Mouse (Mus musculus): ENCODE measurements around the gene Olfr222.
"Not testable (repeated sequence)": the region's sequence is repeated elsewhere in the genome, so short reads cannot be mapped to it uniquely, and the experiment has no call there.

Olfr222 gene

GRCm38 (mm10) chr11:59576135-59576534 lies at the start of gene Olfr222:
Olfr222 (minus strand) TSS chr11:59576235.
- DNase-seq = not testable (repeated sequence)

- DNase-seq = peak; percentile 53
Measured at GRCm38 (mm10) chr11:59624017-59624630, 48.1 kb upstream of the Olfr222 start.

GRCm38 (mm10) chr11:59622214-59622613 lies 46.2 kb upstream of the Olfr222 start:
- DNase-seq = no peak

GRCm38 (mm10) chr11:59616986-59617385 lies 41.0 kb upstream of the Olfr222 start:
- DNase-seq = not testable (repeated sequence)

- peak; percentile 16 for DNase-seq
Measured at GRCm38 (mm10) chr11:59614120-59614519, 38.1 kb upstream of the Olfr222 start.

GRCm38 (mm10) chr11:59611646-59612045 lies 35.6 kb upstream of the Olfr222 start:
- no peak for DNase-seq

GRCm38 (mm10) chr11:59602287-59602686 lies 26.3 kb upstream of the Olfr222 start:
- DNase-seq = no peak

- DNase-seq = no peak
Measured at GRCm38 (mm10) chr11:59600872-59601271, 24.8 kb upstream of the Olfr222 start.

GRCm38 (mm10) chr11:59599211-59599610 lies 23.2 kb upstream of the Olfr222 start:
- no peak for DNase-seq

GRCm38 (mm10) chr11:59596950-59597349 lies 20.9 kb upstream of the Olfr222 start:
- DNase-seq = no peak

GRCm38 (mm10) chr11:59596091-59596490 lies 20.1 kb upstream of the Olfr222 start:
- DNase-seq = no peak

- no peak for DNase-seq
Measured at GRCm38 (mm10) chr11:59593189-59593588, 17.2 kb upstream of the Olfr222 start, which contains the start of gene Olfr223. Olfr223 (minus strand) TSS chr11:59593289.

- DNase-seq = no peak
Measured at GRCm38 (mm10) chr11:59589496-59589895, 13.5 kb upstream of the Olfr222 start.

- DNase-seq = no peak
Measured at GRCm38 (mm10) chr11:59584539-59584938, 8.5 kb upstream of the Olfr222 start.

GRCm38 (mm10) chr11:59575726-59576125 lies 309 bp downstream of the Olfr222 start:
- DNase-seq = no peak

GRCm38 (mm10) chr11:59569306-59569705 lies 6.7 kb downstream of the Olfr222 start:
- DNase-seq = no peak

GRCm38 (mm10) chr11:59562837-59563236 lies 13.2 kb downstream of the Olfr222 start:
- DNase-seq = no peak

GRCm38 (mm10) chr11:59562336-59562735 lies 13.7 kb downstream of the Olfr222 start:
- no peak for DNase-seq

GRCm38 (mm10) chr11:59560906-59561305 lies 15.1 kb downstream of the Olfr222 start:
- DNase-seq = no peak

GRCm38 (mm10) chr11:59554535-59554934 lies 21.5 kb downstream of the Olfr222 start:
- no peak for DNase-seq

GRCm38 (mm10) chr11:59554127-59554526 lies 21.9 kb downstream of the Olfr222 start:
- DNase-seq = no peak

GRCm38 (mm10) chr11:59544005-59544404 lies 32.0 kb downstream of the Olfr222 start:
- DNase-seq = no peak

GRCm38 (mm10) chr11:59543376-59543775 lies 32.7 kb downstream of the Olfr222 start:
- DNase-seq = no peak

GRCm38 (mm10) chr11:59542442-59542841 lies 33.6 kb downstream of the Olfr222 start:
- no peak for DNase-seq

GRCm38 (mm10) chr11:59541324-59541723 lies 34.7 kb downstream of the Olfr222 start, which contains the start of gene Nlrp3:
Nlrp3 (plus strand) TSS chr11:59541568.
- no peak for DNase-seq

Data from right cerebral cortex, postnatal 4 days (tissue).